Mouse (Mus musculus): ENCODE results near the gene Olfr54. TPM values are rescaled to one million over a fixed set of nuclear protein-coding genes. Genes with fewer than 3 reads are reported as not detected.
"Not testable (repeated sequence)": the region's sequence is repeated elsewhere in the genome, so short reads cannot be mapped to it uniquely, and the experiment has no call there.

Gene Olfr54
- not detected for total RNA-seq (2021)
- long read RNA-seq, experiment 1: 0 reads
- long read RNA-seq, experiment 2: 0 reads

DNA sequence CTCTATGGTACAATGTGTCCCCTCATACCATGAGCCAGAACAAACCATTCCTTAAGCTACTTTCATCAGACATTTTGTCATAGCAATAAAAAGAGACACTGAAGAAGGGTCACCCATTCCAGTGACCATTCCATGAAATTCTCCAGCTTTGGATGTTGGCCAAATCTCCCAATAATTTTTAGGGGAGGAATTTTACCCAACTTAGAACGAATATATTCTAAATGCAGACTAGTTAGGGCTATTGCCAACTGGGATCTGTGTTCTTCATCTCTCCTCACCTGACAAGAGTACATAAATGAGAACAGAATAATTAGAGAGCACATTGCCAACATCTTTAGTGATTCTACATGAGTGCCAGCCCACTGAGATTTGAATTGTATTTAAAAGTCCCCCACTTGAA lies at the start of gene Olfr54:
Gene Olfr54, plus strand, starts transcription at position 301 of the 400 bp plus-strand sequence.
- no peak within 1 kb of the TSS for H3K27ac ChIP-seq
- H3K4me3 ChIP-seq: no peak within 1 kb of the TSS
- no peak for DNase-seq
- no peak for TF ChIP-seq CTCF (IDR thresholded peaks at IDR 0.05)
- intact Hi-C loops (cut with DNase I): no loop called here

DNA sequence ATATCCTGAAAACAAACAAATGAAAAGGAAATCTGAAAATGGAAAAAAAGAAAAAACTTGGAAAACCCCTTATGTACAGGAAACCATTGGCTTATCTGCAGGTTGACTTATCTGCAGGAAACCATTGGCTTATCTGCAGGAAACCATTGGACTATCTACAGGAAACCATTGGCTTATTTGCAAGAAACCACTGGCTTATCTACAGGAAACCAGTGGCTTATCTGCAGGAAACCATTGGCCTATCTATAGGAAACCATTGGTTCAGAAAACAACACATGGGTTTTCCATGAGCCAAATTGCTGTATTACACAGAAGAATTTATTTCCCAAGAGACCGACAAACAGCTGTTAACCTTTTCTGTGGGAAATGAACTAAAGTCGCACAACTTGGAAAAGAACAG lies 49.1 kb upstream of the Olfr54 start:
- intact Hi-C loops (cut with DNase I): no loop called here
- DNase-seq: no peak
- no peak overlapping the region for H3K4me3 ChIP-seq

DNA sequence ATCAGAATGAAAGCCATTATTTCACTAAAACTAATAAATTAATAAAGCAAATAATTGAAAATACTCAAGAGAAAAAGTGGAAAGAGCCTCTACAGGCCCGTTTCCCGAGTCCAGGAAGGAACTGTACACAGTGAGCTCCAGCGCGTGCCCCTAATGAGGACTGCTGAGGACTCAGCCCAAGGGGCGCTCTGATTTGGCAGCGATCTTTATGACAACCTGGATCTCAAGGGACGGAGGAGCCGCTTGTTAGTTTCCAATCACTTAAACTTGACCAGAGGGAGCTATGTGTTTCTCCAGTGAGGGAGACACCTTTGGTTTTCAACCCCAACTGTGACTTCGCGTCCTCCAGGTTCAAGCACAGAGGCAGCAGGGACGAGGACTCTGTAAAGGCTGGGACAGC lies 47.8 kb upstream of the Olfr54 start, which contains the start of gene Olfr1378:
Gene Olfr1378, plus strand, starts transcription at position 301 of the 400 bp plus-strand sequence.
- Histone ChIP-seq H3K27ac (no peak within 1 kb of the TSS), H3K4me3 (no peak within 1 kb of the TSS)
- TF ChIP-seq CTCF (IDR thresholded peaks at IDR 0.05): no peak
- intact Hi-C loops (cut with DNase I): no loop called here
- DNase-seq: no peak

More for the DNA sequence above, 49.1 kb upstream of the Olfr54 start:
- no peak overlapping the region for H3K27ac ChIP-seq
- no peak for TF ChIP-seq CTCF (IDR thresholded peaks at IDR 0.05)

DNA sequence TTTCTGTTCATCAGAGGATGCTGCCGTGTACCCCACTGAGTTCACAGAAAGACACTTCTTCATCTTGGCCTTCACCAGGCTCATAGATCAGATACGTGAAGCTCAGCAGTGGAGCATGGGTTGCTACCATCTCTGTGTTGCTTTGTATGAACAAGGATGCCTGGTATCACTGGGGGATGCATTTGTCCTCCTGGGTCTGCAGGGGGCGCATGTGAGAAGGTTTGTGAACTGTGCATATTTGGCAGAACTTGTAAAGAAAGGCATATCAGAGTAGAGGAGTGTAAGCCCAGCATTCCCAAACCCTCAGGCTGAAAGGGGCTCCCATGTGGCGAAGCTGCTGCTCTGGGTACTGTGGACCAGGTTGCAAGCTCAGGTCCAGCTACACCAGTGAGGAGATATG lies 36.8 kb upstream of the Olfr54 start:
- H3K27ac ChIP-seq: no peak overlapping the region
- DNase-seq: no peak
- no peak overlapping the region for H3K4me3 ChIP-seq
- intact Hi-C loops (cut with DNase I): no loop called here
- TF ChIP-seq CTCF (IDR thresholded peaks at IDR 0.05): no peak

DNA sequence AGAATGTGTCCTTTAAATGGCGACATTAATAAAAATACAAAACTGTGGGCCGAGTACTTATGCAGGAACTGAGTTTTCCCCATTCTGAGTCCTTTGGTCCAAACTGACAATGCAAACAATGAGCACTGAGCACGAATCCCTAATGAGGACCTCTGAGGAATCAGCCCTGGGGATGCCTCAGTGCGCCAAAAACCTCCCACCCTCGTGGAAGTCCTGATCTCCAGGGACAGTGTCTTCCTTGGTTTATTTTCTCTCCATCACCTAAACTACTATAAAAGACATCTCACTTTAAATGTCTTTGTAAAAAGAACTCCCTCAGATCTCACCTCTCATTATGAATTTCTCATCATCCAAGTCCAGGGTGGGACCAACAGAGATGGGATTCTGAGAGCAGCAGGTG lies 32.4 kb upstream of the Olfr54 start, which contains the start of gene Olfr1377:
Gene Olfr1377, plus strand, starts transcription at position 301 of the 400 bp plus-strand sequence.
- Histone ChIP-seq H3K27ac (no peak within 1 kb of the TSS), H3K4me3 (no peak within 1 kb of the TSS)
- DNase-seq: no peak
- intact Hi-C loops (cut with DNase I): no loop called here
- TF ChIP-seq CTCF (IDR thresholded peaks at IDR 0.05): no peak

DNA sequence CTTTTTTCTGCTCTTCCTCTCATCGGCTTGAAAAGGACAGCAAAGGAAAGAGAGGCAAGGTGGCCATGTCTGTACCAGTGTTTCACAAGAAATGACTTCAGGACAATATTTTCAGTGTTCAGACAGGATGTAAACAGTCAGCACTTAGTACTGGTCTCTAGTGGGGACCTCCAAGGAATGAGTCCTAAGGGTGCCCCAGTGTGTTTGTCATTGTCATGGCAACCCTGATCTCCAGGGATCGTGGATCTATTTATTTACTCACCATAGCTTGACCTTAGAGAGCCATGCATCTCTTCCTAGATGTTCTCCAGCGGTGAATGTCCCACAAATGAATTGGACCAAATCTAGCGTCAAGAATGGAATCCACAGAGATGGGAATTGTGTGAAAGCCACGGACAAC lies 10.7 kb upstream of the Olfr54 start, which contains the start of gene Olfr51:
Gene Olfr51, plus strand, starts transcription at position 301 of the 400 bp plus-strand sequence.
- intact Hi-C loops (cut with DNase I): no loop called here
- Histone ChIP-seq H3K4me3 (no peak within 1 kb of the TSS), H3K27ac (no peak within 1 kb of the TSS)

DNA sequence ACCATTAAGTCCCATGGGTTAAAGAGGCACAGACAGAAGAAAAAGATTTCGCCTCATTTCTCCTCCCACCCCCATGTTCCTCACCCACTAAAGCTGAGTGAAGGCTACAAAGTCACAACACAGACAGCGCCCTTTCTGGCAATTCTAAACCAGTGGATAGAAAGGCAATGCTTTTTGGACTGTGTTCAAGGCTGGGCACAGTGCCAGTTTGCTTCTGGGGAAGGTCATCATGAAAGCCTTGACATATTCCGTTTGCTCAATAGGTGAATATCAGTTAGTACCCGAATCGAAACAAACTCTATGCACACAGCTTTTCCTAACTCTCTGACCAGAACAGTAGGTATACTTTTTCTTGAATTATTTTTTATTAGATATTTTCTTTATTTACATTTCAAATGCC lies 2.2 kb upstream of the Olfr54 start:
- TF ChIP-seq CTCF (IDR thresholded peaks at IDR 0.05): no peak
- DNase-seq: no peak
- no peak overlapping the region for H3K4me3 ChIP-seq
- H3K27ac ChIP-seq: no peak overlapping the region
- intact Hi-C loops (cut with DNase I): loop anchor here (1.0 kb wide), 1 partner anchor 32 kb away; no protein-coding TSS in a partner anchor

More for the DNA sequence above, 10.7 kb upstream of the Olfr54 start, which contains the start of gene Olfr51:
- DNase-seq: no peak
- TF ChIP-seq CTCF (IDR thresholded peaks at IDR 0.05): no peak

DNA sequence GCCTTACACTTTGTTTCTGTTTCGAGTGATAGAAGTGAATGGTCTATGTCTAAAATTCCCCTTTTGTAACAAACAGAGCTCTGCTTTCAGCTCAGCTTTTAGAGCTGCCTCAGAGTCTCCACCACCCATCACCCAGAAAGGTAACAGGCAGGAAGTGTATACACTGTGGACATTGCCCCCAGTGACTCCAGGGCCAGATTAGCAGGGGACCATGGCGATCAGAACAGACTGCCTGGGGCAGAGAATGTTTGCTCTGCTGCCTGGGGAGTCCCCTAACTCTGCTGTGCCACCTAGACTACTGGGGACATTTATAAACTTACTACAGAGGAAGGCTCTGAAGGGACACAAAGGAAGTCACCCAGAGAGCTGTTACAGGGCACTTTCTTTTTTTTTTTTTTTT lies 2.3 kb downstream of the Olfr54 start:
- TF ChIP-seq CTCF (IDR thresholded peaks at IDR 0.05): no peak
- no peak overlapping the region for H3K4me3 ChIP-seq
- no peak for DNase-seq
- intact Hi-C loops (cut with DNase I): no loop called here
- H3K27ac ChIP-seq: no peak overlapping the region

DNA sequence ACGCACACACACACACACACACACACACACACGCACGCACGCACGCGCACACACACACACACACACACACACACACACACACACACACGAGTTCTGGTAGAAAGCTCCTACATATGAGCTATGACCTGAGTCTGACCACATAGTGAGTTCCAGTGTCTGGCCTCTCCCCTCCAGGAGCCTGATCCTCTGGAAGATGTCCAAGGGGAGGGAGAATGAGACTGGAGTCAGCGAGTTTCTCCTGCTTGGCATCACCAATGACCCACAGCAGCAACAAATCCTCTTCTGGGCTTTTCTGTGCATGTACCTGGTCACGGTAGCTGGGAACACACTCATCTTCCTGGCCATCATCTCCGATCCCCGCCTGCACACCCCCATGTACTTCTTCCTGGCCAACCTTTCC lies 12.8 kb downstream of the Olfr54 start:
- H3K27ac ChIP-seq; intact Hi-C loops (cut with DNase I); DNase-seq; H3K4me3 ChIP-seq: not testable (repeated sequence)

DNA sequence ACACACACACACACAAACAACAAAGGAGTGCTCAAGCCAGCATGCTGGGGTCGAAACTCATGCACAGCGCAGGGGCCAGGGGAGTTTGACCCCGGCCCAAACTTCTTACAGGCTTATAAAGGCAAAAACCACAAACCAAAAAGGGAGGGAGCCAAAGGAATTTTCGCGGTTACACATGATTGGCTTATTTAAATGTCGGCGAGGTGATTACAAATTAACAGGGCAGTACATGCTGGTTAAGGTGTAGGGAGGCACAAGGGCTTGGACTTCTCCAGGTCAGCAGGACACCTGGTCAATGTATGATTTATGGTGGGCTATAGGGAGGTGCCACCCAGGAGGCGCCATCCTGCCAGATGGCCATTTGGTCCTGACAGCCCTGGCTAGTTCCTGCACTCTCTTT lies 15.3 kb downstream of the Olfr54 start:
- DNase-seq; H3K27ac ChIP-seq; intact Hi-C loops (cut with DNase I); H3K4me3 ChIP-seq: not testable (repeated sequence)

DNA sequence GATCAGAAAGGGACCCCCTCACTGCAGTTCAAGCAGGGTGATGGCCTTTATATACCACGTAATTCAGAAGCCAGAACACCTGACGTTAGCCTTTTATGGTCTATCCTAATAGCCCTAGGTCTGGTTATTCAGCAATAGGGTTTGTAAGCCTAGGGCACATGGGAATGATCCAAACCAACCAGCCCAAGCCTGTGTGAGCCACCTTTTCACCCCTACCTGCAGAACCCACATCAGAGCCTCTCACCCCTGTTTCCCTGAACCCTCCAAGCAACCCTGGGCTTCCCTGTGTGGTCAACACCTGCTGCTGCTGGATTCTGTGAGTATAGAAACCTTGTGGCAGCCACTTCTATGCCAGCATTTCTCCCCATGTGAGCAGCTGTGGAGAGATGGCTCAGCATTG lies 16.2 kb downstream of the Olfr54 start:
- no peak for TF ChIP-seq CTCF (IDR thresholded peaks at IDR 0.05)
- intact Hi-C loops (cut with DNase I): no loop called here
- DNase-seq: no peak

DNA sequence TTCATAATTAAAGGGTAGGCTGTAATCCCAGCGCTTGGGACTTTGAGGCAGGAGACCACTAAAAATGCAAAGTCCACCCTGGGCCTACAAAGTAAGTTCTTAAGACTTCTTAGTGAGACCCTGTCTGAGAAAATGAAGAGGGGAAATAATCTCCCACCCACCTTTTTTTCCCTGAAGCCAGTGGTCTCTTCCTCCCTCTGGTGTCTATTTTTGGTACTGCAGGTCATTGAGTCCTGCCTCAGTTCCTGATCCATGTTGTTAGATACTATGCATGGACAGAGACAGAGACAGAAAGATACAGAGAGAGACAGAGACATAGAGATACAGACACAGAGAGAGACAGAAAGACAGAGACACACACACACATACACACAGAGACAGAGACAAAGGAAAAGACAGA lies 18.8 kb downstream of the Olfr54 start:
- peak; percentile 86 for TF ChIP-seq CTCF (IDR thresholded peaks at IDR 0.05)
- Histone ChIP-seq H3K27ac (no peak overlapping the region), H3K4me3 (no peak overlapping the region)
- DNase-seq: no peak
- intact Hi-C loops (cut with DNase I): loop anchor here (1.0 kb wide), 1 partner anchor 93 kb away; no protein-coding TSS in a partner anchor

More for the DNA sequence above, 16.2 kb downstream of the Olfr54 start:
- Histone ChIP-seq H3K4me3 (no peak overlapping the region), H3K27ac (no peak overlapping the region)

DNA sequence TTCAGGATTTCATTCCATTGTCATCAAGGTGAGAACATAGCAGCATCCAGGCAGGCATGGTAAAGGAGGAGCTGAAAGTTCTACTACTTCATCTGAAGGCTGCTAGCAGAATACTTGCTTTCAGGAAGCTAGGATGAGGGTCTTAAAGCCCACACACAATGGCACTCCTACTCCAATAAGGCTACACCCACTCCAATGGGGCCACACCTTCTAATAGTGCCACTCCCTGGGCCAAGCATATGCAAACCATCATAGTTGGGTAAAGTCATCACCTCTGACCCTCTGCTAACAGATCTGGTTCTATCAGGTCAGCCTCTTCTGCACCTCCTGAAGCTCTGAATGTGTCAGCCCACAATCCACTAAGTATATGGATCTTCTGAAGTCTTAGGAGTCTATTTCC lies 20.1 kb downstream of the Olfr54 start:
- DNase-seq; H3K27ac ChIP-seq; intact Hi-C loops (cut with DNase I); H3K4me3 ChIP-seq: not testable (repeated sequence)

DNA sequence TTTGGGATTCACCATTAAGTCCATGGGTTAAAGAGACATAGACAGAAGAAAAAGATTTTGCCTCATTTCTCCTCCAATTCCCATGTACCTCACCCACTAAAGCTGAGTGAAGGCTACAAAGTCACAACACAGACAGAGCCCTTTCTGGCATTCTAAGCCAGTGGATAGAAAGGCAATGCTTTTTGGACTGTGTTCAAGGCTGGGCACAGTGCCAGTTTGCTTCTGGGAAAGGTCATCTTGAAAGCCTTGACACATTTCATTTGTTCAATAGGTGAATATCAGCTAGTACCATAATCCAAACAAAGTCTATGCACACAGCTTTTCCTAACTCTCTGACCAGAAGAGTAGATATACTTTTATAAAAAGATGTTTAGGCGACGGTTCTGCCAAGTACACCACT lies 21.9 kb downstream of the Olfr54 start:
- H3K27ac ChIP-seq: no peak overlapping the region
- no peak for TF ChIP-seq CTCF (IDR thresholded peaks at IDR 0.05)
- intact Hi-C loops (cut with DNase I): no loop called here
- DNase-seq: no peak
- H3K4me3 ChIP-seq: no peak overlapping the region

DNA sequence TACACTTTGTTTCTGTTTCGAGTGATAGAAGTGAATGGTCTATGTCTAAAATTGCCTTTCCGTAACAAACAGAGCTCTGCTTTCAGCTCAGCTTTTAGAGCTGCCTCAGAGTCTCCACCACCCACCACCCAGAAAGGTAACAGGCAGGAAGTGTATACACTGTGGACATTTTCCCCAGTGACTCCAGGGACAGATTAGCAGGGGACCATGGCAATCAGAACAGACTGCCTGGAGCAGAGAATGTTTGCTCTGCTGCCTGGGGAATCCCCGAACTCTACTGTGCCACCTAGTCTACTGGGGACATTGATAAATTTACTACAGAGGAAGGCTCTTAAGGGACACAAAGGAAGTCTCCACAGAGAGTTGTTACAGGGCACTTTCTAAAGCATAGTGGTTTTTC lies 30.7 kb downstream of the Olfr54 start:
- DNase-seq, H3K4me3 ChIP-seq, H3K27ac ChIP-seq: not testable (repeated sequence)
- intact Hi-C loops (cut with DNase I): loop anchor here (1.0 kb wide), 1 partner anchor 33 kb away; no protein-coding TSS in a partner anchor

DNA sequence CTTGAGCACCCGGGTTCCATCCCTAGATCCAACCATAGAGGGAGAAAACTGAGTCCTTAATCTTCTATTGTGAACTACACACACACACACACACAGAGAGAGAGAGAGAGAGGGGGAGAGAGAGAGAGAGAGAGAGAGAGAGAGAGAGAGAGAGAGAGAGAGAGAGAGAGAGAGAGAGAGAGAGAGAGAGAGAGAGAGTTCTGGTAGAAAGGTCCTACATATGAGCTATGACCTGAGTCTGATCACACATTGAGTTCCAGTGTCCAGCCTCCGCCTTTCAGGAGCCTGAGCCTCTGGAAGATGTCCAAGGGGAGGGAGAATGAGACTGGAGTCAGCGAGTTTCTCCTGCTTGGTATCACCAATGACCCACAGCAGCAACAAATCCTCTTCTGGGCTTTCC lies 33.8 kb downstream of the Olfr54 start, which contains the start of gene Olfr1375:
Gene Olfr1375, plus strand, starts transcription at position 301 of the 400 bp plus-strand sequence.
- H3K4me3 ChIP-seq; intact Hi-C loops (cut with DNase I); DNase-seq; H3K27ac ChIP-seq: not testable (repeated sequence)
